Mouse (Mus musculus) G1E (cell line): ENCODE results near the gene Plbd1.

Experiments
- CTCF ChIP-seq: IDR thresholded peaks from 2 replicates; pipeline ENCODE4 v1.5.1; 2012; ENCODE audit warnings: low read depth, low read length, inconsistent platforms, mixed read lengths
- GATA1 ChIP-seq: IDR thresholded peaks from 2 replicates; pipeline ENCODE4 v1.6.1; 2012; ENCODE audit warnings: borderline replicate concordance, low read length, inconsistent platforms, mixed read lengths
- POLR2AphosphoS5 ChIP-seq: IDR thresholded peaks from 2 replicates; pipeline ENCODE4 v1.6.1; 2012; ENCODE audit warnings: low read depth, low read length, inconsistent platforms; ENCODE audit not compliant: insufficient replicate concordance

DNA sequence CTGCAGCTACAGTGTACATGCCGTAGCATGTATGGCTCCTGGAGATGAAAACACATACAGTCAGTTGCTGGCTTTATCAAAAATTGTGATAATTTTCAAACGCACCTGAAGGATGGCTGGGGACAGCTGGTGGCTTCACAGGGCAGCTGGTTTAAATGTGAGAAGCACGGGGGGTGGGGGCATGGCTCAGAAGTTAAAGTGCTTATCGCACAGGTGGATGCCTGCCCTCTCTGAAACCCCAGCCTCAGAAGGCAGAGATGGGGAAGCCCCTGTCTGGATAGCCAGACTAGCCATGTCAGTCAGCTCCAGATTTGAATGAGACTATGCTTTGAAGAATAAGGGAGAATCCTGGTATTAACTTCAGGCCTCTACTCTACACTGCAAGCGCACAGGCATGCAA lies 39.5 kb upstream of the Plbd1 start:
- TF ChIP-seq CTCF: no peak
- no peak for TF ChIP-seq GATA1
- no peak for TF ChIP-seq POLR2AphosphoS5
